Mouse (Mus musculus) heart, embryonic 11.5 days (tissue): ENCODE measurements around the gene Zzef1. TPM values are rescaled to one million over a fixed set of nuclear protein-coding genes. Genes with fewer than 3 reads are reported as not detected.

Experiments
- ATAC-seq: fragments of 200-750 bp; cut with Nextera tagmentation; replicated peaks from 2 replicates; pipeline ENCODE4 v1.8.0; 2017; ENCODE audit warnings: moderate library complexity; ENCODE audit not compliant: insufficient number of reproducible peaks, low FRiP score, low TSS enrichment
- H3K27ac ChIP-seq: fragments of 300-500 bp; sonication (generic); 2 replicates; pipeline ENCODE4 v1.5.1; 2014; ENCODE audit warnings: mild to moderate bottlenecking, low read depth, low read length
- H3K27me3 ChIP-seq: fragments of 300-500 bp; sonication (generic); 2 replicates; pipeline ENCODE4 v1.6.1; 2014; ENCODE audit warnings: mild to moderate bottlenecking, low read length, mixed read lengths; ENCODE audit not compliant: control insufficient read depth, insufficient read depth
- H3K36me3 ChIP-seq: fragments of 300-500 bp; sonication (generic); 2 replicates; pipeline ENCODE4 v1.6.1; 2014; ENCODE audit warnings: mild to moderate bottlenecking, low read length, moderate library complexity, mixed read lengths; ENCODE audit not compliant: control insufficient read depth, insufficient read depth
- H3K4me1 ChIP-seq: fragments of 300-500 bp; sonication (generic); 2 replicates; pipeline ENCODE4 v1.6.1; 2014; ENCODE audit warnings: low read length; ENCODE audit not compliant: control insufficient read depth, insufficient read depth
- H3K4me2 ChIP-seq: fragments of 300-500 bp; sonication (generic); 2 replicates; pipeline ENCODE4 v1.6.1; 2014; ENCODE audit warnings: mild to moderate bottlenecking, moderate library complexity
- H3K4me3 ChIP-seq: fragments of 300-500 bp; sonication (generic); 2 replicates; pipeline ENCODE4 v1.5.1; 2014; ENCODE audit warnings: low read depth, low read length
- H3K9ac ChIP-seq: fragments of 300-500 bp; sonication (generic); 2 replicates; pipeline ENCODE4 v1.6.1; 2014; ENCODE audit warnings: mild to moderate bottlenecking, low read depth, low read length, moderate library complexity
- H3K9me3 ChIP-seq: fragments of 300-500 bp; sonication (generic); replicated peaks from 2 replicates; pipeline ENCODE4 v1.6.1; 2016; ENCODE audit warnings: low read length; ENCODE audit not compliant: control insufficient read depth
- WGBS: fragments of 180-500 bp; shearing (Covaris S2); extraction: QIAGEN DNeasy Blood & Tissue Kit; methylation state at CpG from one replicate; pipeline ENCODE4 v1.1.7; 2014; ENCODE audit not compliant: insufficient replicate concordance; 5-methylcytosine and 5-hydroxymethylcytosine counted together
- polyA plus RNA-seq: library from polyadenylated mRNA; unstranded; fragments of >200 nt; fragmentation: Nextera tagmentation; extraction: Ambion mirVana; gene quantifications from 2 replicates; pipeline ENCODE4 v1.2.1, GENCODE M21; 2014

Gene Zzef1
- polyA plus RNA-seq, 1 experiment from 2014 or later: 7.9 TPM

GRCm38 (mm10) chr11:72866446-72866845, 70.4 kb downstream of the Zzef1 start:
- H3K9ac ChIP-seq: no peak overlapping the region
- no peaks in the 10 kb centered on the region for H3K27me3 ChIP-seq
- no peak overlapping the region for H3K4me3 ChIP-seq
- H3K9me3 ChIP-seq: no peaks in the 10 kb centered on the region
- H3K36me3 ChIP-seq: peaks cover 5% of the 10 kb centered on the region; the same call in 1 of the 2 replicates
- ATAC-seq: no peak
- H3K27ac ChIP-seq: no peak overlapping the region
- no peaks in the 10 kb centered on the region; the same call in 1 of the 2 replicates for H3K4me1 ChIP-seq
- 85% methylated on average over 7 of the region's 7 CpGs for WGBS
- no peak overlapping the region for H3K4me2 ChIP-seq

GRCm38 (mm10) chr11:72872061-72872460, 76.0 kb downstream of the Zzef1 start:
- no peak overlapping the region for H3K27ac ChIP-seq
- H3K9me3 ChIP-seq: no peaks in the 10 kb centered on the region
- no peak overlapping the region for H3K4me2 ChIP-seq
- H3K4me1 ChIP-seq: no peaks in the 10 kb centered on the region; the same call in 1 of the 2 replicates
- H3K9ac ChIP-seq: no peak overlapping the region
- peaks cover 9% of the 10 kb centered on the region for H3K36me3 ChIP-seq
- H3K27me3 ChIP-seq: no peaks in the 10 kb centered on the region
- 74% methylated on average over 1 of the region's 1 CpGs for WGBS
- ATAC-seq: no peak
- no peak overlapping the region for H3K4me3 ChIP-seq

DNA sequence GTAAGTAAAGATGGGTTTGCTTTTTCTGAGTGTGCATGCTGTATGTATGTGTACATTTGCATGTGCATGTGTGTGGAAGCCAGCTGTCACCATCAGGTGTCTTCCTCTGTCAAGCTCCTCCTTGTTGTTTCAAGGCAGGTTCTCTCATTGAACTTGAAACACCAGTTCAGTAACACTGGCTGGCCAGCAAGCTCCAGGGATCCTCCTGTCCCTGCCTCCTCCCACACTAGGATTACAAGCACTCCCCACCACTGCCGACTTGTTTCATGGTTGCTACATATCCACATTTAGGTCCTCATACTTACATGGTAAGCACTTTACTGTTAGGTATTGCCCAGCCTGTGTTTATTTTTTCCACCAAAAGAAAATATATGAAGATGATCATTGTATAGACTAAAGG, 96.6 kb downstream of the Zzef1 start:
- Histone ChIP-seq H3K4me3 (no peak overlapping the region), H3K4me1 (no peaks in the 10 kb centered on the region), H3K4me2 (no peak overlapping the region), H3K36me3 (peaks cover 18% of the 10 kb centered on the region), H3K27ac (no peak overlapping the region), H3K9me3 (no peaks in the 10 kb centered on the region), H3K27me3 (no peaks in the 10 kb centered on the region), H3K9ac (no peak overlapping the region)
- no peak for ATAC-seq
- 75% methylated on average over 1 of the region's 1 CpGs for WGBS

GRCm38 (mm10) chr11:72908391-72908790, 112.4 kb downstream of the Zzef1 start:
- Histone ChIP-seq H3K27me3 (no peaks in the 10 kb centered on the region), H3K4me3 (no peak overlapping the region), H3K9ac (no peak overlapping the region), H3K9me3 (no peaks in the 10 kb centered on the region), H3K4me1 (no peaks in the 10 kb centered on the region), H3K4me2 (no peak overlapping the region), H3K36me3 (peaks cover 15% of the 10 kb centered on the region), H3K27ac (no peak overlapping the region)
- no peak for ATAC-seq
- WGBS: 89% methylated on average over 4 of the region's 4 CpGs

- Histone ChIP-seq H3K9ac (no peak overlapping the region), H3K4me2 (no peak overlapping the region), H3K4me3 (no peak overlapping the region), H3K4me1 (no peaks in the 10 kb centered on the region), H3K27me3 (no peaks in the 10 kb centered on the region), H3K36me3 (peaks cover 7% of the 10 kb centered on the region; the same call in 1 of the 2 replicates), H3K27ac (no peak overlapping the region), H3K9me3 (no peaks in the 10 kb centered on the region)
- ATAC-seq: no peak
- WGBS: 70% methylated on average over 7 of the region's 7 CpGs
These were observed 121.4 kb downstream of the Zzef1 start for GRCm38 (mm10) chr11:72917299-72917996.

- H3K4me2 ChIP-seq: no peak overlapping the region
- H3K27me3 ChIP-seq: no peaks in the 10 kb centered on the region
- H3K36me3 ChIP-seq: no peaks in the 10 kb centered on the region
- H3K27ac ChIP-seq: no peak overlapping the region
- WGBS: 38% methylated on average over 4 of the region's 4 CpGs
- no peak for ATAC-seq
- H3K4me3 ChIP-seq: no peak overlapping the region
- H3K9me3 ChIP-seq: no peaks in the 10 kb centered on the region
- H3K4me1 ChIP-seq: peaks cover 13% of the 10 kb centered on the region
- H3K9ac ChIP-seq: no peak overlapping the region
These were observed 127.1 kb downstream of the Zzef1 start for GRCm38 (mm10) chr11:72923116-72923515.

DNA sequence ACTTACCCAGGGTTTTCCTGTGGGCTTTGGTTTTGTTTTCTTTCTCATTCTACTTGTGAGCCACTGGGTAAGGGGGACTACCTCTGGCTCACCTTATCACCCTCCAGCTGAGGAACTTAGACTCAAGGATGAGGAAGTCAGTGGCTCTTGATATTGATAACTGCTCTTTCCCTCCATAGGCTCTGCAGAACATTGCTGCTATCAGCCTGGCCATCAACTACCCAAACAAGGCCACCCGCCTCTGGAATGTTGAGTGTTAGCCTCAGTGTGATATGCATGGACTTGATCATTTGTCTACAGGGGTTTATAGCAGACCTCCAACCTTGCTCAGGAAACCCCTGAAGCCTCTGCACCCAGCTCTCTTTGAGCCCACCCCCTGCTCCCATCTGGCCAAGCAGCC, 128.4 kb downstream of the Zzef1 start:
- Histone ChIP-seq H3K4me3 (no peak overlapping the region), H3K36me3 (no peaks in the 10 kb centered on the region), H3K9ac (no peak overlapping the region), H3K27ac (no peak overlapping the region), H3K27me3 (no peaks in the 10 kb centered on the region), H3K9me3 (no peaks in the 10 kb centered on the region), H3K4me1 (peaks cover 13% of the 10 kb centered on the region), H3K4me2 (no peak overlapping the region)
- 29% methylated on average over 1 of the region's 1 CpGs for WGBS
- ATAC-seq: no peak

GRCm38 (mm10) chr11:72925067-72925466, 129.0 kb downstream of the Zzef1 start:
- no peak for ATAC-seq
- no peak overlapping the region for H3K9ac ChIP-seq
- no peaks in the 10 kb centered on the region for H3K27me3 ChIP-seq
- H3K9me3 ChIP-seq: no peaks in the 10 kb centered on the region
- no peak overlapping the region for H3K4me2 ChIP-seq
- 67% methylated on average over 2 of the region's 2 CpGs for WGBS
- no peaks in the 10 kb centered on the region for H3K36me3 ChIP-seq
- H3K4me3 ChIP-seq: no peak overlapping the region
- peaks cover 13% of the 10 kb centered on the region for H3K4me1 ChIP-seq
- H3K27ac ChIP-seq: no peak overlapping the region
